Mouse (Mus musculus) embryonic fibroblast, embryonic 13.5 days (primary cell): ENCODE measurements around the gene Taf1c.

ENCODE experiments used
- CTCF ChIP-seq: IDR thresholded peaks from 2 replicates; pipeline ENCODE4 v1.5.1; 2011; ENCODE audit warnings: mild to moderate bottlenecking, control low read depth, low read length, moderate library complexity, borderline replicate concordance; ENCODE audit not compliant: insufficient read depth
- POLR2A ChIP-seq: IDR thresholded peaks from 2 replicates; pipeline ENCODE4 v1.6.1; 2011; ENCODE audit warnings: low read depth, mild to moderate bottlenecking, control low read depth, low read length, moderate library complexity

DNA sequence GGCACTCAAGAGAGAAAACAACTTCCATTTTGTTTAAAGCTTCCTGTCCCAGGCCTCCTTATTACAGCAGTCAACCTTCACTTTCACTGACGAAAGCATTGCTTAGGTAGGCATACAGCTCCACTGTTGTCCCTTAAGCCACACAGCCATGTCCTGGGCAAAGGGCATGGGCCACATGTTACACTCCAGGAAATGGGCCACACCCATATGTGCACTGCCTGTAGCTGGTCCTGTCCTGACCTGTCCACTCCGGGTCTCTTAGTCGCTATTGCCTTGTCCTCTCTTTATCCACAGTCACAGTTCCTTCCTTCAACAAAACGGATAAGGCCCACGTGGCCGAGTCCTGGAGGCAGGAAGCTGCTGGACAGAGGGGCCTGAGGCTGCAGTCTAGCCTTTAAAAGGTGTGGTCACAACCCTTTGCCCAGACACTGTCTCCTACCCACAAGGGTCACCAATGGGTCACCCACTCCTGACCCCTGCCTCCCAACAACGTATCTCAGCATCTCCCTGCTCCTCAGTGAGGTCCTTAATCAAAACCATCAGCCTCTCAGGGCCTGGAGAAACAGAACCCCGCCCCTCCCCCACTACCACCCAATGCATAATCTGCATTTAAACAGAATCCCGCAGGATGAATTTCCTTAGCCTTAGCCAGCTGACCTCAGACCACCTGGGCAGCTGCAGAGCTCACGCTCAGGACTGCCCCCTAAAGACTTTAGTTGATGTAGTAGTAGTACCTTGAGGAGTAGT is 22.8 kb upstream of the Taf1c start:
- no peak for TF ChIP-seq POLR2A
- no peak for TF ChIP-seq CTCF
